Mouse (Mus musculus): ENCODE results near the gene Chrng.

Chrng gene

GRCm38 (mm10) chr1:87259316-87259715 lies 54.9 kb downstream of the Chrng start:
- no peak for DNase-seq
